Mouse (Mus musculus): Measurements from ENCODE around the gene Lrch1.

Lrch1 gene

GRCm38 (mm10) chr14:74884024-74884680 lies 63.5 kb downstream of the Lrch1 start:
- ChIA-PET CTCF (interaction anchor here in 1 of 4 experiments (0.7 kb wide), 1 partner anchor 16 kb away, joined by 3 read pairs; no protein-coding TSS in a partner anchor), POLR2A (interaction anchor here in 3 of 4 experiments (0.5 to 2.0 kb wide), 13 partner anchors 10 to 65 kb away, joined by 3 to 7 read pairs (median 3); partner anchors contain the start of gene Lrch1 (in 1 of the 3))

- CTCF ChIA-PET: interaction anchor here in 1 of 4 experiments (0.7 kb wide), 1 partner anchor 497 kb away, joined by 3 read pairs; no protein-coding TSS in a partner anchor
- POLR2A ChIA-PET: interaction anchor here in 2 of 4 experiments (0.7 to 1.4 kb wide), 4 partner anchors 39 to 65 kb away, joined by 3 read pairs; partner anchors contain the start of gene Lrch1 (in 1 of the 2)
These were observed 64.5 kb downstream of the Lrch1 start for GRCm38 (mm10) chr14:74883204-74883603.

GRCm38 (mm10) chr14:74882754-74883153 lies 64.9 kb downstream of the Lrch1 start:
- POLR2A ChIA-PET: interaction anchor here in 1 of 4 experiments (1.4 kb wide), 1 partner anchor 41 kb away, joined by 3 read pairs; no protein-coding TSS in a partner anchor

GRCm38 (mm10) chr14:74880868-74881267 lies 66.8 kb downstream of the Lrch1 start:
- POLR2A ChIA-PET: no interaction called here
- CTCF ChIA-PET: interaction anchor here in 1 of 4 experiments (0.6 kb wide), 1 partner anchor 68 kb away, joined by 5 read pairs; no protein-coding TSS in a partner anchor

More at GRCm38 (mm10) chr14:74882754-74883153, 64.9 kb downstream of the Lrch1 start:
- CTCF ChIA-PET: interaction anchor here in 2 of 4 experiments (0.7 kb wide), 2 partner anchors 125 to 497 kb away, joined by 3 to 4 read pairs; no protein-coding TSS in a partner anchor

GRCm38 (mm10) chr14:74879480-74879879 lies 68.2 kb downstream of the Lrch1 start:
- POLR2A ChIA-PET: interaction anchor here in 2 of 4 experiments (1.0 to 1.3 kb wide), 2 partner anchors 42 to 77 kb away, joined by 3 read pairs; no protein-coding TSS in a partner anchor
- CTCF ChIA-PET: interaction anchor here in 1 of 4 experiments (0.6 kb wide), 1 partner anchor 74 kb away, joined by 3 read pairs; no protein-coding TSS in a partner anchor

GRCm38 (mm10) chr14:74877287-74877686 lies 70.4 kb downstream of the Lrch1 start:
- ChIA-PET CTCF (no interaction called here), POLR2A (interaction anchor here in 1 of 4 experiments (0.6 to 1.7 kb wide), 8 partner anchors 8 to 237 kb away, joined by 3 to 12 read pairs (median 4); partner anchors contain the start of gene Esd)

- CTCF ChIA-PET: no interaction called here
- POLR2A ChIA-PET: interaction anchor here in 2 of 4 experiments (0.9 to 1.8 kb wide), 3 partner anchors 13 to 63 kb away, joined by 3 to 5 read pairs (median 4); no protein-coding TSS in a partner anchor
These were observed 76.5 kb downstream of the Lrch1 start for GRCm38 (mm10) chr14:74871220-74871619.

GRCm38 (mm10) chr14:74868902-74869230 lies 78.8 kb downstream of the Lrch1 start:
- ChIA-PET CTCF (no interaction called here), POLR2A (interaction anchor here in 2 of 4 experiments (0.8 to 1.4 kb wide), 5 partner anchors 20 to 105 kb away, joined by 3 read pairs; no protein-coding TSS in a partner anchor)

- CTCF ChIA-PET: interaction anchor here in 3 of 4 experiments (0.5 to 0.6 kb wide), 3 partner anchors 16 to 122 kb away, joined by 3 to 4 read pairs (median 3); no protein-coding TSS in a partner anchor
- POLR2A ChIA-PET: interaction anchor here in 2 of 4 experiments (0.8 to 1.2 kb wide), 4 partner anchors 19 to 104 kb away, joined by 3 read pairs; no protein-coding TSS in a partner anchor
These were observed 79.3 kb downstream of the Lrch1 start for GRCm38 (mm10) chr14:74868188-74868901.

- ChIA-PET POLR2A (interaction anchor here in 1 of 4 experiments (0.6 to 1.0 kb wide), 3 partner anchors 10 to 284 kb away, joined by 3 to 14 read pairs (median 5); no protein-coding TSS in a partner anchor), CTCF (no interaction called here)
These were observed 80.3 kb downstream of the Lrch1 start for GRCm38 (mm10) chr14:74867076-74868042.

- CTCF ChIA-PET: no interaction called here
- POLR2A ChIA-PET: no interaction called here
These were observed 81.9 kb downstream of the Lrch1 start for GRCm38 (mm10) chr14:74865738-74866137.

GRCm38 (mm10) chr14:74864805-74865483 lies 82.7 kb downstream of the Lrch1 start:
- ChIA-PET POLR2A (no interaction called here), CTCF (interaction anchor here in 1 of 4 experiments (0.6 kb wide), 1 partner anchor 26 kb away, joined by 3 read pairs; no protein-coding TSS in a partner anchor)

GRCm38 (mm10) chr14:74861456-74861855 lies 86.2 kb downstream of the Lrch1 start:
- POLR2A ChIA-PET: interaction anchor here in 2 of 4 experiments (0.6 to 1.2 kb wide), 3 partner anchors 9 to 61 kb away, joined by 3 to 4 read pairs (median 3); no protein-coding TSS in a partner anchor
- CTCF ChIA-PET: interaction anchor here in 1 of 4 experiments (1.0 kb wide), 1 partner anchor 151 kb away, joined by 3 read pairs; no protein-coding TSS in a partner anchor

- CTCF ChIA-PET: no interaction called here
- POLR2A ChIA-PET: no interaction called here
These were observed 88.5 kb downstream of the Lrch1 start for GRCm38 (mm10) chr14:74859154-74859553.

- ChIA-PET CTCF (no interaction called here), POLR2A (interaction anchor here in 1 of 4 experiments (0.6 kb wide), 1 partner anchor 64 kb away, joined by 4 read pairs; no protein-coding TSS in a partner anchor)
These were observed 92.2 kb downstream of the Lrch1 start for GRCm38 (mm10) chr14:74855429-74855828.

- ChIA-PET CTCF (no interaction called here), POLR2A (interaction anchor here in 1 of 4 experiments (0.6 kb wide), 1 partner anchor 832 kb away, joined by 4 read pairs; no protein-coding TSS in a partner anchor)
These were observed 93.9 kb downstream of the Lrch1 start for GRCm38 (mm10) chr14:74853759-74854100.

- POLR2A ChIA-PET: interaction anchor here in 2 of 4 experiments (0.6 to 1.5 kb wide), 2 partner anchors 8 to 833 kb away, joined by 3 to 4 read pairs; no protein-coding TSS in a partner anchor
- CTCF ChIA-PET: no interaction called here
These were observed 94.5 kb downstream of the Lrch1 start for GRCm38 (mm10) chr14:74852965-74853758.

Data from embryonic stem cell, embryonic (primary cell).